Mouse (Mus musculus) liver, embryonic 15.5 days (tissue): ENCODE results near the gene Rbms3. TPM values are rescaled to one million over a fixed set of nuclear protein-coding genes. Genes with fewer than 3 reads are reported as not detected.
A peak's percentile ranks its signal among the peaks of the same experiment; 100 is the strongest.

Experiments
- ATAC-seq: fragments of 200-750 bp; cut with Nextera tagmentation; 2 replicates; pipeline ENCODE4 v1.8.0; 2017; ENCODE audit warnings: moderate number of reproducible peaks, mild to moderate bottlenecking, moderate library complexity; ENCODE audit not compliant: insufficient read depth
- H3K27ac ChIP-seq: fragments of 300-500 bp; sonication (generic); replicated peaks from 2 replicates; pipeline ENCODE4 v1.5.1; 2015; ENCODE audit warnings: mild to moderate bottlenecking, inconsistent platforms
- H3K27me3 ChIP-seq: fragments of 300-500 bp; sonication (generic); 2 replicates; pipeline ENCODE4 v1.6.1; 2015; ENCODE audit warnings: mild to moderate bottlenecking, inconsistent platforms
- H3K36me3 ChIP-seq: fragments of 300-500 bp; sonication (generic); replicated peaks from 2 replicates; pipeline ENCODE4 v1.6.1; 2015; ENCODE audit warnings: moderate library complexity, mild to moderate bottlenecking, inconsistent platforms
- H3K4me1 ChIP-seq: fragments of 300-500 bp; sonication (generic); replicated peaks from 2 replicates; pipeline ENCODE4 v1.6.1; 2015; ENCODE audit warnings: inconsistent platforms
- H3K4me2 ChIP-seq: fragments of 300-500 bp; sonication (generic); 2 replicates; pipeline ENCODE4 v1.6.1; 2015; ENCODE audit warnings: moderate library complexity, mild to moderate bottlenecking, inconsistent platforms
- H3K4me3 ChIP-seq: fragments of 300-500 bp; sonication (generic); replicated peaks from 2 replicates; pipeline ENCODE4 v1.5.1; 2015; ENCODE audit warnings: mild to moderate bottlenecking, inconsistent platforms
- H3K9ac ChIP-seq: fragments of 300-500 bp; sonication (generic); 2 replicates; pipeline ENCODE4 v1.6.1; 2015; ENCODE audit warnings: moderate library complexity, mild to moderate bottlenecking, inconsistent platforms
- H3K9me3 ChIP-seq: fragments of 300-500 bp; sonication (generic); replicated peaks from 2 replicates; pipeline ENCODE4 v1.6.1; 2016; ENCODE audit warnings: inconsistent platforms
- WGBS: fragments of 180-500 bp; shearing (Covaris S2); methylation state at CpG from one replicate; pipeline ENCODE4 v1.1.7; 2015; ENCODE audit warnings: mixed read lengths; ENCODE audit not compliant: insufficient replicate concordance; 5-methylcytosine and 5-hydroxymethylcytosine counted together
- polyA plus RNA-seq: library from polyadenylated mRNA; unstranded; fragments of >200 nt; fragmentation: Nextera tagmentation; extraction: Ambion mirVana; gene quantifications from 2 replicates; pipeline ENCODE4 v1.2.1, GENCODE M21; 2015

Gene Rbms3
- polyA plus RNA-seq, 1 experiment from 2014 or later: 3.0 TPM

DNA sequence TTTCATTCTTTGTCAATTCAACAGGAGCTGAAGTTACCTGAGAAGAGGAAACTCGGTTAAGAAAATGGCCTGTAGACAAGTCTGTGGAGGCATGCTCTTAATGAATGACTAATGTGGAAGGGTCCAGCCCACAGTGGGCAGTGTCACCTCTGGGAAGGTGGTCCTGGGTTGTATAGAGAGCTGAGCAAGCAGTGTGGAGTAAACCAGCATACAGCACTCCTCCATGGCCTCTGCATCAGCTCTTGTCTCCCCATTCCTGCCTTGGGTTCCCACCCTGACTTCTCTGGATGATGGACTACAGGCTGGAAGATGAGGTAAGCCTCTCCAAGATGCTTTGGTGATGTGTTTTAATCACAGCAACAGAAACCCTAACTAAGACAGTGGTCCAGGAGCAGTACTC is 597.0 kb downstream of the Rbms3 start:
- no peak overlapping the region for H3K4me3 ChIP-seq
- no peak overlapping the region for H3K4me2 ChIP-seq
- WGBS: 43% methylated on average over 1 of the region's 1 CpGs
- H3K9ac ChIP-seq: no peak overlapping the region
- no peak overlapping the region for H3K27ac ChIP-seq
- H3K4me1 ChIP-seq: no peaks in the 10 kb centered on the region
- no peaks in the 10 kb centered on the region for H3K9me3 ChIP-seq
- ATAC-seq: no peak
- no peaks in the 10 kb centered on the region for H3K27me3 ChIP-seq
- no peaks in the 10 kb centered on the region for H3K36me3 ChIP-seq

DNA sequence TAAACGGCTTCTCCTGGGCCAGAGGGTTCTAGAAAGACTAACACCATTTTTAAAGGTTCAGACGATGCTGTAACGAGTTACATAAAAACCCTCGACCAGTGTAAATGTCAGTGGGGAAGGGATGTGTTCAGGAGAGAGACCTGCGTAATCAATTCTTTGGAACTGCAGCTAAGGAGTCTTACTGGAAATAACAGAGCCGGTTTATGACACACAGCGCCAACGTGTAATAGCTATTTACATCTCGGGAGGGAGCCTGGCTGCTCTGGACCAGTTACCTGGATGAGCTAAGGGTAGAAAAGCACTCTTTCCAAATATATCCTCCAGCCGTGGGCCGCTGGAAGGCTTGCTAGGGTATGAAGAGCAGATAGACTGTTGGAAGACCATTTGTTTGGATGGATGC is 598.5 kb downstream of the Rbms3 start:
- Histone ChIP-seq H3K27me3 (no peaks in the 10 kb centered on the region), H3K4me1 (no peaks in the 10 kb centered on the region), H3K27ac (no peak overlapping the region), H3K4me2 (no peak overlapping the region), H3K9me3 (no peaks in the 10 kb centered on the region), H3K4me3 (no peak overlapping the region), H3K9ac (no peak overlapping the region), H3K36me3 (no peaks in the 10 kb centered on the region)
- WGBS: 40% methylated on average over 11 of the region's 11 CpGs
- ATAC-seq: no peak

DNA sequence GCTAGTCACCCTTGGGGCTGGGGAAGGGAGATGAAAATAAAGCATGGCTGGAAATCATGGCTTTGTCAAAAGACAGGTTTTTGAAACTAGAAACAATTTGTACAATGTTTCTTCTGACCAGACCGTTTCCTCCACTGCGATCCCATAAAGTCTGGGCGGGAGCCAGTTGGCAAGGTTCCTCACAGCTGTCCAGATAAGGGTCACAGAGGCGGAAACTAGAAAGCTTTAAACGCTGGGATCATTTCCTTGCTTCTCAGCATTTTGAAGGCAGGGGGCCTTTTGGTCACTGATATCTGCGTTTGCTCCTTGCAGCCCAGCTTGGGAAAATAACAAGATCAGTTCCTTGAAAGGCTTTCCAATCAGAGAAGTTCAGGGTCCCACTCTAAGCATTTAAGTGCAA is 598.9 kb downstream of the Rbms3 start:
- WGBS: 11% methylated on average over 6 of the region's 6 CpGs
- Histone ChIP-seq H3K9me3 (no peaks in the 10 kb centered on the region), H3K36me3 (no peaks in the 10 kb centered on the region), H3K4me3 (no peak overlapping the region), H3K4me1 (no peaks in the 10 kb centered on the region), H3K9ac (no peak overlapping the region), H3K27ac (no peak overlapping the region), H3K4me2 (no peak overlapping the region), H3K27me3 (no peaks in the 10 kb centered on the region)
- no peak for ATAC-seq

DNA sequence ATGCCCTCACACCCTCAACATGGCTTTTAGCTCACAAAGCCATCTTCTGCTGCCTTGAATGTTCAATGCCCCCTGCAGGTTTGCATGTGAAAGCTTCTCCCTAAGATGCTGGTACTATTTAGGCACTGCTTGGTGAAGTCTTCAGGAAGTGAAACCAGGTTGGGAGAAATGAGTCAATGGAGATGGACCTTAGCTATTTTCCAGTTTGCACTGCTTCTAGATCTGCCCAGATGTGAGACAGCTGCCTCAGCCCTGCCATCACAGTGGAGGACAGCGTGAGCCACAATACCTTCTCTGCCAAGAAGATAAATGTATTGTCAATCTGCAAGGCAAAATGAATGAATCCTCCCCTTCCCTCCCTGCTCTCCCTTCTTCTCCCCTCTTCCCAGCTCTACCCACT is 599.8 kb downstream of the Rbms3 start:
- Histone ChIP-seq H3K4me3 (no peak overlapping the region), H3K36me3 (no peaks in the 10 kb centered on the region)

DNA sequence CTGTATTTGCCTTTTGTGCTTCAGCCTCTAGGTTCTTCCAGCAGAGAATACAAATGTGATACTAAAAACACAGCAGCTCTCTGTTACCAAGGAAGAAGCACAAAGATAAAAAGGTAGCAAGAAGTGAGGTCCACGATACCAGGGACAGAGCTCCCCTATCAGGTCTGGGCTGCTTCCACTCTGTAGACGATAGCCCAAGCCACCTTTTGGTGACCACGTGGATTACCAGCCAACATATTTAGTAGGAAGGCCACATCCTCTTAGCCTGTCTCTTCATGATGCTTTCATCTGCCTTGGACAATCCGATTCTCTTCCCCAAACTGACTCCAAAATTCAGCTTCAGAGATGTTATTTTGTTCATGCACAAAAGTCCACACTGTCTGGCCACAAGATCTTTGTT is 601.1 kb downstream of the Rbms3 start:
- Histone ChIP-seq H3K4me2 (no peak overlapping the region), H3K9me3 (no peaks in the 10 kb centered on the region), H3K4me3 (no peak overlapping the region), H3K27ac (no peak overlapping the region), H3K9ac (no peak overlapping the region), H3K4me1 (no peaks in the 10 kb centered on the region), H3K27me3 (no peaks in the 10 kb centered on the region), H3K36me3 (no peaks in the 10 kb centered on the region)
- no peak for ATAC-seq
- WGBS: 56% methylated on average over 4 of the region's 4 CpGs

More for the DNA sequence above, 599.8 kb downstream of the Rbms3 start:
- H3K27me3 ChIP-seq: no peaks in the 10 kb centered on the region
- no peak for ATAC-seq
- H3K27ac ChIP-seq: no peak overlapping the region
- H3K4me2 ChIP-seq: no peak overlapping the region
- H3K9ac ChIP-seq: no peak overlapping the region
- no peaks in the 10 kb centered on the region for H3K4me1 ChIP-seq
- no peaks in the 10 kb centered on the region for H3K9me3 ChIP-seq
- 77% methylated on average over 1 of the region's 1 CpGs for WGBS

DNA sequence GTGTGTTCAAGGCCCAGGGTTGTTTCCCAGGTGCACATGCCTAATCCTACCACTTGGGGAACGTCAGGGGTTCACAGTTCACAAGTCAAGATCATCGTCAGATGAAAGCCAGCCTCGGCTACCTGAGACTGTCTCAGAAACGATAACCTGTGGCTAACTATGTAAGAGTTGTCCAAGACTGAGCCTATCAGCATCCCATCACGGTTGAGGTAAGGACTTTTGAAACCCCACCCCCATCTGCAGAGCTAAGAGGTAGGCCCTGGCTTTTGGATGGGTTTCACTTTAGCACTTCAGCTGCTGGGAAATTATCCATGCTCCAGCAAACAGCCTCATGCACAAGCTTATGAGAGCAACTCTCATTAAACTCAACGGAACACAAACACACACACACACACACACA is 607.6 kb downstream of the Rbms3 start:
- 57% methylated on average over 6 of the region's 6 CpGs for WGBS
- no peak overlapping the region for H3K4me2 ChIP-seq
- no peak overlapping the region for H3K9ac ChIP-seq
- H3K36me3 ChIP-seq: no peaks in the 10 kb centered on the region
- H3K4me1 ChIP-seq: peaks cover 3% of the 10 kb centered on the region; the same call in 1 of the 2 replicates
- no peak for ATAC-seq
- no peak overlapping the region for H3K4me3 ChIP-seq
- no peaks in the 10 kb centered on the region for H3K27me3 ChIP-seq
- H3K27ac ChIP-seq: no peak overlapping the region
- H3K9me3 ChIP-seq: no peaks in the 10 kb centered on the region

DNA sequence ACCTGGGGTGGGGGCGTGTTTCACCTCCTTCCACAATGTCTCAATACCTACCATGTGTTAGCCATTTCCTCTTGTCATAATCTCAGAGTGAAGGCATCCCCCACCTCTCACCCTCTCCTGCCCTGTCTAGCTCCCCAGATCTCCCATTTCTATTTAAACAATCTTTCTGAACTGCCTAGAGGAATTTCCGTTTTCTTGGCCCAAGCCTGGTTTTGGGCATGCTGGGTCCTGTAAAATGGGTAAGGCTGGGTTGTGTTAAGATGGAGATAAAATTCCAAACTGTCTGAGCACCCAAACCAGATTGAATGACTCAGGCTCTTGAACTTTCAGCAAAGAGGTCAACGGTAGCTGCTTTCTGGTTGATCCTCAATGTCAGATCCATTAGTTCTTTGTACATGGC is 608.2 kb downstream of the Rbms3 start:
- no peak overlapping the region for H3K4me2 ChIP-seq
- 46% methylated on average over 3 of the region's 3 CpGs for WGBS
- no peaks in the 10 kb centered on the region for H3K9me3 ChIP-seq
- peaks cover 3% of the 10 kb centered on the region; the same call in 1 of the 2 replicates for H3K4me1 ChIP-seq
- H3K4me3 ChIP-seq: no peak overlapping the region
- no peak overlapping the region for H3K9ac ChIP-seq
- H3K27ac ChIP-seq: no peak overlapping the region
- ATAC-seq: no peak
- no peaks in the 10 kb centered on the region for H3K36me3 ChIP-seq
- H3K27me3 ChIP-seq: no peaks in the 10 kb centered on the region

DNA sequence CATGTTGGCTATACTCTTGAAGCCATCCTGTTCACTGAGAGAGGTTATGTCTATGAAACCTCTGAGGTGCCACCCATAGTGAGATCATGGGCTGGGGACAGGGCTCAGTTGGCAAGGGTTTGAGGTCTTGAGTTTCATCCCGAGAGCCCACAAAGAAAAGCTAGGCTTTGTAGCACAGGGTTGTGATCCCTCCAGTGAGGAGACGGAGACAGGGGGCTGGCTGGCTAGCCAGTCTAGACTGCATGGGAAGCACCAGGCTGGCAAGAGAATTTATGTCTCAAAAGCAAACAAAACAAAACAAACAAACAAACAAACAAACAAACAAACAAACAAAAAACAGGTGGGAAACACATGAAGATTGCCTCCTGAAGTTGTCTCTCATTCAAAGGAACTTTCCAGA is 609.5 kb downstream of the Rbms3 start:
- no peaks in the 10 kb centered on the region for H3K27me3 ChIP-seq
- 71% methylated on average over 2 of the region's 2 CpGs for WGBS
- H3K4me1 ChIP-seq: peaks cover 3% of the 10 kb centered on the region; the same call in 1 of the 2 replicates
- H3K4me2 ChIP-seq: no peak overlapping the region
- H3K27ac ChIP-seq: no peak overlapping the region
- ATAC-seq: no peak
- H3K4me3 ChIP-seq: no peak overlapping the region
- H3K36me3 ChIP-seq: no peaks in the 10 kb centered on the region
- H3K9me3 ChIP-seq: no peaks in the 10 kb centered on the region
- no peak overlapping the region for H3K9ac ChIP-seq

DNA sequence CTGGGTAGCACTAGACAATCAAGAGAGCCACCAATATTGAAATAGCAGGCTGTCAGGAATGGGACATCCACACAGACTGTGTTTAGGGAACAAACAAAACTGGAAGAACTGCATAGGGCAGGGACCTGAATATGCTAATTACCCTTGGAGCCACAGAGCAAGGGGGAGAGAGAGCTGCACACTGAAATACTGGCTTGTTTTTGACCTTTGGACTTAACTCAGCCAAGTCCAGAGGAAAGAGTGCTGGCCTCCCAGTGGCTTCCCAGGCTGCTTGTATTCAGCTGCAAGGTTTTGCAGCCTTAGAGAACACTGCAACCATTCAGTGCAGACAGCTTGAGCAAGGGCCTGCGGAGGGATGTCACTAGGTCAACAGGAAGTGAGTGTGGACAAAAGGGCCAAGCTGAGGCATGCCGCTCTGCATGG is 611.0 kb downstream of the Rbms3 start:
- Histone ChIP-seq H3K36me3 (no peaks in the 10 kb centered on the region), H3K4me3 (no peak overlapping the region), H3K27ac (no peak overlapping the region), H3K27me3 (no peaks in the 10 kb centered on the region), H3K4me1 (peaks cover 3% of the 10 kb centered on the region; the same call in 1 of the 2 replicates), H3K4me2 (peak overlapping the region; percentile 27; the same call in 1 of the 2 replicates), H3K9me3 (no peaks in the 10 kb centered on the region), H3K9ac (no peak overlapping the region)
- peak; percentile 67 for ATAC-seq
- 35% methylated on average over 2 of the region's 2 CpGs for WGBS

DNA sequence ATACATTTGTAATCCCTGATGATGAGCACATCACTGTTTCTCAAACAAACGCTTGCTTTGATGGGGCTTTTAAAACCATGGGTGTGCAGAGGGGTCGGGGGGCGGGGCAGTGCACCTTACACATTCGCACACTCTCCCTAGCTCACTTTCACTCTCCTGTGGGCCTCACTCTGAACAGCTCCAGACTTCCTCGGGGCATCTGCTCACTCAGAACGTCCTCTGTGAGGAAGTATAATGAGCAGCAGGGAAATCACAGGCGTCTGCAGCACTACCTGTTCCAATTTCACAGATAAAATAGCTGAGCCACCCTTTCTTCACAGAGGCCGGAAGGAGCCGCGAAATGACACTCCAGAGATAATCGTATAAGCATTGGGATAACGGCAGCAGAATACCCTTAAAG is 611.4 kb downstream of the Rbms3 start:
- no peaks in the 10 kb centered on the region for H3K27me3 ChIP-seq
- H3K4me3 ChIP-seq: no peak overlapping the region
- WGBS: 41% methylated on average over 12 of the region's 12 CpGs
- no peak for ATAC-seq
- H3K4me2 ChIP-seq: peak overlapping the region; percentile 27
- H3K9me3 ChIP-seq: no peaks in the 10 kb centered on the region
- no peak overlapping the region for H3K9ac ChIP-seq
- H3K4me1 ChIP-seq: peaks cover 3% of the 10 kb centered on the region; the same call in 1 of the 2 replicates
- no peak overlapping the region for H3K27ac ChIP-seq
- H3K36me3 ChIP-seq: no peaks in the 10 kb centered on the region

DNA sequence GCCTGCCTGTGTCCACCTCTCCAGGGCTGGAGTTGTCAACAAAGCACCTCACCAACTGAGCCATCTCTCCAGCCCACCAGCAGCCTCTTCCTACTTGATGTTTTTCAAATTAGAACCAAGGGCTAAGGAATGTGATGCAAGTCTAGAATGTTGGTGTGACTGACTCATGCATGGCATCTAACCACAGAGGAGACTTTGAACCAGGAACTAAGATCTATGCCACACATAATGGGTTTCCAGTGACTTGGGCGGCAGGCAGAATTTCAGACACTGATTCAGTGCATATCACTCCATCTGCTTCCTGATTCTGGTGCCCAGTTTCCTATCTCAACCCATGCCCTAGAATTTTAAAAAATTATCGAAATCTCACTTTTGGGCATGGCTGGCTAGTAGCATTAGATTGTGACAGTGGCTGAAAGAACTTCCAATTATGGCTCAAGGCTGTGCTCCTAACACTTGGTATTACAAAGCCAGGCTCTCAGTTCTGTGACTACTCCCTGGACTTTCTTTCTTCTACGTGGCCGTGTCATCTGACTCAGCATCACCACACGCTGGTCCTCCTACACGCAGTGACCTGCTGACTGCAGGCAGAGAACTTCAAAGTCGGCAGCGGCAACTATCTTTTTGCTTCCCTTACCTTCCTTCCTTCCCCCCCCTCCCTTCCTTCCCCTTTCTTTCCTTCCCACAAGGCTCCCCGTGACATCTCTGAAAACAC is 613.0 kb downstream of the Rbms3 start:
- no peak overlapping the region for H3K4me2 ChIP-seq

DNA sequence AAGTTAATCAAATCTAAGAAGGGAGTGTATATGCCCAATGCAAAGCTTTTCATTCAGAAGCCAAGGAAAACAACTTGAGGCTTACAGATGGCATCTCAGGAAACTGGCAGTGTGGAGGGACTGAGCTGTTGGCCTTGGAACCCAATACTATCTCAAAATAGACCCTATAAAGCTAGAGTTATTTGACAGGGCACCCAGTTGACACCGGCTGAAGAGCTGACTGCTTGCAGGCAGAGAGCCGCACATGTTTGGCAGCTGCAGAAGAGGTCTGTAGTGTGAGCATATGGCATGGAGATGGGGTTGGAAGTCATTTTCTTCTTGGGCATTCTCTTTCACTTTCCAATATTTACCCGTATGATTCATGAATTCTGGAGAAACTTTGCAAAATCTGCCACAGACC is 616.3 kb downstream of the Rbms3 start:
- 64% methylated on average over 3 of the region's 3 CpGs for WGBS
- Histone ChIP-seq H3K9me3 (no peaks in the 10 kb centered on the region), H3K4me1 (0 out of 2 replicates have a peak, but pooled peaks cover 1% of the 10 kb centered on the region), H3K4me2 (no peak overlapping the region), H3K9ac (no peak overlapping the region), H3K27me3 (no peaks in the 10 kb centered on the region), H3K36me3 (no peaks in the 10 kb centered on the region), H3K27ac (no peak overlapping the region), H3K4me3 (no peak overlapping the region)
- ATAC-seq: no peak

More for the DNA sequence above, 613.0 kb downstream of the Rbms3 start:
- Histone ChIP-seq H3K27ac (no peak overlapping the region), H3K27me3 (no peaks in the 10 kb centered on the region), H3K4me1 (peaks cover 3% of the 10 kb centered on the region; the same call in 1 of the 2 replicates), H3K9me3 (no peaks in the 10 kb centered on the region), H3K36me3 (no peaks in the 10 kb centered on the region), H3K4me3 (no peak overlapping the region), H3K9ac (no peak overlapping the region)
- 49% methylated on average over 9 of the region's 9 CpGs for WGBS
- no peak for ATAC-seq
